Mouse (Mus musculus): ENCODE measurements at regions not wholly inside any gene's neighbourhood (a gene's known extent, or its start where the extent isn't known, plus 50 kb on each side); places are given as distances from the start of the nearest gene placed in this dataset.

DNA sequence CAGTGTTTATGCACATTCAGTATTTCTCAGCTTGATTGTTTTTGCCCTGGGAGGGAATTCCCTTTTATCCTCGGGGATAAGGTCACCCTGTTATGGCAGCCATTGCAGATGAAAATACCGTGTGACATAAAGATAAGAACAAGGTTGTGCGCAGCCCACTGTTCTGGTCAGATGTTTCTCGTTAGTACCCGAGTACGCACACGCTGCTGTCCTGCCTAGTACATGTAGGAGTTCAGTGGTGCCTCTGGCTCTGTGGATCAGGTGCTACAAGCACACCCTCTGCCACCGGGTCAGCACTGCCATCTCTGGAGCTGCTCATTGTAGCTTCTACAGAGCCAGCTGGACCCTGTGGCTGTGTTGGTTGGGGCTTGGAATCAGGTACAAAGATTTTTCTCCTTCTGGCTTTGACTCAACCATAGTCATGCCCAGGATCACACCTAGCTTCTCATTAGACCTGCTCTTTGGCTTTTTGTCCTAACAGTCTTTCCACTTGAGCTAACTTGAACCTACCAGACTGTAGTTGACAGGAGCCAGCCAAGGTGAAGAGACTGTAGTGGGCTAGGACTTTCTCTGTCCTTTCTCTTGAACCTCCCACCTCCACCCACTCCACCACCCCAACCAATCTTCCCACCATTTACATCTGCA is 136.1 kb downstream of the Trim33 start:
- TF ChIP-seq EP300 (IDR thresholded peaks at IDR 0.05; ENCODE audit: low read depth): no peak
- no peak for TF ChIP-seq CTCF (IDR thresholded peaks at IDR 0.05; ENCODE audit: low read depth)
